Mouse (Mus musculus) heart, adult 9 months (tissue): ENCODE measurements around the gene Limd1.
A peak's percentile ranks its signal among the peaks of the same experiment; 100 is the strongest.

Experiments used
- DNase-seq, 2 experiments: peaks; one replicate each; pipeline ENCODE4 v3.0.0; 2022; ENCODE audit warnings: low spot score in 2 of 2

The Limd1 gene

DNA sequence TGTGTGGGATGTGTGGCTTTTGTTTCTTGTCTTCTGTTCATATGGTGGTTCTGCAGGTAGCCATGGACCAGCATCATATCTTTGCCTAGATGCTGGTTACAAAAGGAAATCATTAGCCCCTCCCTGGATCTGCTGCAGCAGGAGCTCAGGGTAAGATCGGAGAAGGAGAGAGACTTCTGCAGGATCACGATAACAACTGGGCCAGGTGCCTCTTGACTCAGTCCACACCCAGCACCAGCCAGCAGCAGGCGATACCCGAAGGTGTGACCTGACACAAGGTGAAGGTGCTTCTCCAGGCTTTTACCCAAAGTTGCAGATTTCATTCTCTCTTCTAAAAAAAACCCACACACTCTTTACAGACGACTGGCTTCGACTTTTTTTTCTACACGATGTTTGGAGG is 2.6 kb downstream of the Limd1 start:
- DNase-seq: no peak

DNA sequence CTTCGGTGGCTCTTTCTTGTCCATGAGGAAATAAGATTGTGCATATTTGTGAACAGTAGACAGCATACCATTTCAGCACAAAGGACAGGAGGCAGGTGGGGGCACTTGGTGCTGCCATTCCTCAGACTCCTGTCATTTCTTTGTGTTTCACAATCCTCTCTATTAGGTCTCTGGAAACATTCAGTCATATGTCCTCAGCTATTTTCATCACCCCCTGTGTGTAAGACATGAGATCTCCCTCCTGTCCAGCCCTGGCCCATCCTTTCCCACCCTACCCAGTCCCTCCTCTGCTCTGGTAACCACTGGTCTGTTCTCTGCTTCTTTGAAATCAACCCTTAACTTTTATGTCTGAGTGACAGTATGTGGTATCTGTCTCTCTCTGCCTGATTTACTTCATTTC is 5.1 kb downstream of the Limd1 start:
- DNase-seq: no peak

- no peak for DNase-seq
Observed at GRCm38 (mm10) chr9:123484830-123485229, 6.3 kb downstream of the Limd1 start.

GRCm38 (mm10) chr9:123485561-123485960 is 7.1 kb downstream of the Limd1 start:
- DNase-seq: peak in 1 of 2 experiments; percentile 31

- no peak for DNase-seq
Observed at GRCm38 (mm10) chr9:123486635-123487034, 8.1 kb downstream of the Limd1 start.

DNA sequence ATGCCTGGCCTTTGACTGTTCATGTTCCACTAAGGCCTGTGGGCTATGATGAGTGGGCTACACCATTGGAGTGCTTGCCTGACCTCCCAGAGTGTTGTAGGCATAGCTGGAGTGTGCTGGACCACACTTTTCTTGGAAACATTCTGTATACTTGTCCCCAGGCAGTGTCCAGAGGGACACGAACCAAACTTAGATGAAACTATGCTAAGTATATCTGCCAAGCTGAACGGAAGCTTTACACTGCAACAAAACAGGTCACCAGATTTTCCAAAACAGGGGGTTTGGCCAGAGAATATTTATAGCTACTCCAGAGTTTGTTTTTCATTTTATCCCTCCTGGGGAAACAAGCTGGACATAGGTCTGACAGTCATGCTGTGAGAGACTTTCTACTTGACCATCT is 10.6 kb downstream of the Limd1 start:
- DNase-seq: peak in 1 of 2 experiments; percentile 64

DNA sequence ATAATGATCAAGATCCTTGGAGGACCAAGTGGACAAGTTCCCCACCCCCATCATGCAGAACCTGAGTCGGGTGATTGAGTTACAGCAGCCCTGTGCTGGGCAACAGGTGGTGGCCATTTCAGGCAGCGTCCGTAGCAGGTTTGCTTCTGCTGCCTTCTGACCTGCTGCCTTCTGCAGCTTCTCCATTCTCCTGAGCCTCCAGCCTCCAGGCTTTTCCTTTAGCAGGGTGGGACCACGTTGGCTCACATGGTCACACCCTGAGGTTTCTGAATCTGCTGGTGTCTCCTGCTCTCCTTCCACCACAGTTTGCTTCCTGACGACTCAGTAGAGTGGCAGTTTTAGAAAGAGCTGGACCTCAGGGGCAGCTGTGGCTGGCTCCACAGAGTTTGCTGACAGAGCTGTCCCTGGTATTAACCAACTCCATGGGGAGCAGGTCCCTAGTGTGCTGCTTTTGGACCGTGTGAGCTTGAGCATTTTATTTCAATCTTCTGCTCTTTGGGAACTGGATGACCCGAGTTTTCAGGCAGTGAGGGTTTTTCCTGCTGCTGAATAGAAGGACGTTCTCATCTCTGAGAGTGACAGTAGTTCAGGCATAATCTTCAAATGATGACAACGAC is 11.3 kb downstream of the Limd1 start:
- DNase-seq: peak in 1 of 2 experiments; percentile 40

DNA sequence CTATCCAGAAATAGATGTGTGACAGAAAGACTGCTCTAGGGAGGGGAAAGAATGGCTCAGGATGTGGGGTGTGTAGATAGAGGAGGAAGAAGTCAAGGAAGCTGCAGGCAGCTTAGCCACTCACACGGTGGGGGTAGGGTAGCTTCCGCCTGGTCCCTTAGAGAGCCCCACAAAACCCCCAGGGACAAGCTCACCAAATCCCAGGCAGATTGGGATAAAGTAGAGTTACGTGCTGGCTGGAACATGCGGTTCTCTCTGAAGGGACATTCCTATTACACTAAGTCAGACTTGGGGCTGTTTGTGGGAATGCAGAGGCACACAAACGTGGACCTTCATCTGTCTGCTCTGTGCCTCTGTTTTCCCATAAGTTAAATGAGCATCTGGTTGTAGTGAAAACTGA is 12.4 kb downstream of the Limd1 start:
- DNase-seq: peak; percentile 68 to 78

GRCm38 (mm10) chr9:123491917-123492585 is 13.5 kb downstream of the Limd1 start:
- DNase-seq: peak in 1 of 2 experiments; percentile 42

GRCm38 (mm10) chr9:123496665-123497064 is 18.2 kb downstream of the Limd1 start:
- DNase-seq: no peak

- no peak for DNase-seq
Observed at GRCm38 (mm10) chr9:123497906-123498305, 19.4 kb downstream of the Limd1 start.

DNA sequence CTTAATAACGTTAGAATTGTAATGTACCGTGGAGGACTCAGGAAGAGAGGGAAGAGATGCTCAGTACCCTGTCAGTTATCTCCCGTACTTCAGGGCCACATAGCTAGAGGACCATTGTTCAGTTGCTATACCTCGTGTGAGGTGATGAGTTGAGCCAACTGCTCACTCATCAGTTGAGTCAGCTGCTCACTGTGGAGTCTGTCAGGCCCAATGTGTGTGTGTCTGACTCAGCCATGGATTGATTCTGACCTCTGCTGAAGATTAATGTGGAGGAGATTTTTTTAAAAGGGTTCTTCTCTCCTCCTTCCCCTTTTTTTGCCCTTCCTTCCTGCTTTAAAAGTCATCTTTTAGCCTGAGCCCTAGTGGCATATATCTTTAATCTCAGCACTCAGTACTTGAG is 22.0 kb downstream of the Limd1 start:
- DNase-seq: no peak

DNA sequence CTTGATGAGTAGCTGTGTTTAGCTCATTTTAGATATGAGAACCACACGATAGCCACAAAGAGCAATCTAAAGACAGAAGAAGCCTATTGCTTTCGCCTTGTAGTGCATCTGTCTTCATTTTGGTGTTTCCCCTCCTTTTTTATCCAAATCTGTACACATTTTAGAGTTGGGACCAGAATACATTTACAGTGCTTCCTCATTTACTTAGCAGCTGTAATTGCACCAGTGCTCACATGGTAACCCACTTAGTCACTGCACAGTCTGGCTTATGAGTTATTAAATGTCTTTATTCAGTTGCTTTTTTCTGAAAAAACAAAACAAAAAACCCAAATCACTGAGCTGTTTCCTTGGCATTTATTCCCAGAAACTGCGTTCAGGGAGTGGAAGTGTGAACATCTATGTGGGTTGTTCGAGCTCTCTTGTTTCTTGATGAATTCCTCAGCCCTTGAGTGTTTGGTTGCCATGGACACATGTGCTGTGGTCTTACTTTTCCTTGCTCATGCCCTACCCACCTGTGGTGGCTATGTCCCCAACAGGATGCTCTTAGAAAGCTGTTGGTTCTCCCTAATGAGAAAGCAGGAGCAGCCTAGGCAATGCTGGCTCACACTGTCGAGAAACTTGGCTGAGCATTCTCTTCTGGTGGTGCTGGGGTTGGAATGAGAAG is 24.8 kb downstream of the Limd1 start:
- DNase-seq: no peak

- peak; percentile 41 to 60 for DNase-seq
Observed at GRCm38 (mm10) chr9:123504325-123504724, 25.8 kb downstream of the Limd1 start.

GRCm38 (mm10) chr9:123505598-123505997 is 27.1 kb downstream of the Limd1 start:
- DNase-seq: no peak

GRCm38 (mm10) chr9:123506270-123507146 is 28.0 kb downstream of the Limd1 start:
- no peak for DNase-seq

- no peak for DNase-seq
Observed at GRCm38 (mm10) chr9:123507380-123507779, 28.9 kb downstream of the Limd1 start.

DNA sequence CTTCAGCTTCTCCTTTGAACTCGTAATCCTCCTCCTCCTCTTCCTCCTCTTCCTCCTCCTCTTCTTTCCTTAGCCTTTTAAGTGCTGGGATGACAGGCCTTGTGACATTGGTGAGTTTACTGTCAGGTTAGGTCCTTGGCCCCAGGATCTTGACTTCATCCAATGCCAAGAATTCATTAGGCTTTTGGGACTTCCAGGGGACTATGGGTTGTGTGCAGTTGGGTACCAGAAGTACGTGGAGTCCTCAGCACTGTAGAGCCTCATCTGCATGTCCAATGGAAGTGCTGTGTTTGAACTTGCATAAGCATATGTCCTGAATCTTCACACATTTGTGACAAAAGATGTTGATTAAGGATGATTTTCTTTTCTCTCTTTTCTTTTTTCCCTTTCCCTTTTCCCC is 30.5 kb downstream of the Limd1 start:
- no peak for DNase-seq

- no peak for DNase-seq
Observed at GRCm38 (mm10) chr9:123509638-123510604, 31.4 kb downstream of the Limd1 start.

DNA sequence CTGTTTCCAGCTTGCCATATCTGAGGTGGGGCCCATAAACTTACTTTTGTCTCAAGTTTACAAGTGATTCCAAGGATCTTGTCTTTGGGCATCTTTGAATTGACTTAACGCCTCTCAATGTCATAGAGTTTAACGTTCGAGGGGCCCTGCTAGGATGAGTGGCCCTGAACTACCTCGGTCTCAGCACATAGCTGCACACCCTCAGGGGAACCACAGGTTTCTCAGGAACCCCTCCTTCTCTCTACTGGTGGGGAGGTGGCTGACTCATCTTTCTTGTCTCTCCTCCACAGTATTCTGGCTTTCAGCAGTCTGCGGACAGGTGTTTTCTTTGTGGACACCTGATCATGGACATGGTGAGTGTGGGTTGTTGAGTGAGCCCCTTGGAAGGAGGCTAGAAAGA is 32.4 kb downstream of the Limd1 start:
- no peak for DNase-seq

GRCm38 (mm10) chr9:123512482-123512881 is 34.0 kb downstream of the Limd1 start:
- no peak for DNase-seq
